Mouse (Mus musculus) megakaryocyte, embryonic 14.5 days (primary cell): Measurements from ENCODE around the gene Selenof.

Experiments used
- FLI1 ChIP-seq: IDR thresholded peaks from 2 replicates; pipeline ENCODE4 v1.6.1; 2012; ENCODE audit warnings: low read length, inconsistent platforms, mixed read lengths
- GATA1 ChIP-seq: IDR thresholded peaks from 3 replicates; pipeline ENCODE4 v1.6.1; 2012; ENCODE audit warnings: mixed read lengths, low read length, inconsistent platforms, borderline replicate concordance

GRCm38 (mm10) chr3:144597790-144598467 is 27.8 kb downstream of the Selenof start:
- TF ChIP-seq GATA1 (no peak), FLI1 (no peak)
